8 mouse cellular contexts compared by ENCODE assay signal in genomic region chr3:88152056-88152455, GRCm38 (mm10). TPM values are rescaled to one million over a fixed set of nuclear protein-coding genes. Genes with fewer than 3 reads are reported as not detected.
A peak's percentile ranks its signal among the peaks of the same experiment; 100 is the strongest.
DNase-seq lines count a peak whose midpoint lies in the region; ATAC-seq lines count a peak whose summit lies in the region.

No protein-coding gene starts in this region.

- H3K4me2 ChIP-seq in heart, embryonic 13.5 days = no peak overlapping the region
- H3K4me2 ChIP-seq in forebrain, embryonic 12.5 days = peak overlapping the region; percentile 34
- no peak overlapping the region for H3K4me2 ChIP-seq in kidney, embryonic 15.5 days

- no peak for DNase-seq in heart, postnatal 25 days (ENCODE audit: low spot score)
- DNase-seq in layer of hippocampus, postnatal 10 days (ENCODE audit: low spot score in 2 of 2) = peak; percentile 74 to 79
- peak; percentile 41 for DNase-seq in naive thymus-derived CD4-positive, alpha-beta T cell, adult 2 months (ENCODE audit: low read depth)
- DNase-seq in gastrocnemius, postnatal 4 days (ENCODE audit: low spot score in 2 of 2) = no peak
- DNase-seq in lung, postnatal 36 days = no peak

- peaks cover 92% of the 10 kb centered on the region for H3K4me1 ChIP-seq in heart, embryonic 13.5 days
- H3K4me1 ChIP-seq in forebrain, embryonic 12.5 days = peaks cover 61% of the 10 kb centered on the region
- peaks cover 44% of the 10 kb centered on the region for H3K4me1 ChIP-seq in kidney, embryonic 15.5 days

- 71% methylated on average over 3 of the region's 3 CpGs for WGBS in heart, embryonic 13.5 days
- 31% methylated on average over 3 of the region's 3 CpGs for WGBS in forebrain, embryonic 12.5 days
- 83% methylated on average over 3 of the region's 3 CpGs for WGBS in kidney, embryonic 15.5 days

- no peaks in the 10 kb centered on the region for H3K9me3 ChIP-seq in heart, embryonic 13.5 days
- no peaks in the 10 kb centered on the region for H3K9me3 ChIP-seq in forebrain, embryonic 12.5 days
- no peaks in the 10 kb centered on the region for H3K9me3 ChIP-seq in kidney, embryonic 15.5 days (replicated peaks)

- intact Hi-C loops in heart, postnatal 25 days (cut with DNase I) = no loop called here

- no peak overlapping the region for H3K4me3 ChIP-seq in heart, embryonic 13.5 days
- no peak overlapping the region for H3K4me3 ChIP-seq in forebrain, embryonic 12.5 days (replicated peaks)
- H3K4me3 ChIP-seq in kidney, embryonic 15.5 days (replicated peaks) = no peak overlapping the region

- H3K27me3 ChIP-seq in heart, embryonic 13.5 days (replicated peaks) = no peaks in the 10 kb centered on the region
- H3K27me3 ChIP-seq in forebrain, embryonic 12.5 days = no peaks in the 10 kb centered on the region
- no peaks in the 10 kb centered on the region for H3K27me3 ChIP-seq in kidney, embryonic 15.5 days

- no peak for ATAC-seq in heart, embryonic 13.5 days (ENCODE audit: extremely low read depth, insufficient number of reproducible peaks, low FRiP score, low TSS enrichment)
- ATAC-seq in forebrain, embryonic 12.5 days (ENCODE audit: low FRiP score) = peak; percentile 88
- no peak for ATAC-seq in kidney, embryonic 15.5 days (replicated peaks; ENCODE audit: low FRiP score)

- no peak overlapping the region for H3K9ac ChIP-seq in heart, embryonic 13.5 days
- peak overlapping the region; percentile 26; the same call in 1 of the 2 replicates for H3K9ac ChIP-seq in forebrain, embryonic 12.5 days
- no peak overlapping the region for H3K9ac ChIP-seq in kidney, embryonic 15.5 days

- H3K27ac ChIP-seq in heart, embryonic 13.5 days (replicated peaks) = peak overlapping the region; percentile 100; the same call in 1 of the 2 replicates
- peak overlapping the region; percentile 94 for H3K27ac ChIP-seq in forebrain, embryonic 12.5 days
- H3K27ac ChIP-seq in kidney, embryonic 15.5 days = no peak overlapping the region

- H3K36me3 ChIP-seq in heart, embryonic 13.5 days = peaks cover 23% of the 10 kb centered on the region
- H3K36me3 ChIP-seq in forebrain, embryonic 12.5 days (replicated peaks) = peaks cover 12% of the 10 kb centered on the region
- H3K36me3 ChIP-seq in kidney, embryonic 15.5 days = peaks cover 22% of the 10 kb centered on the region

RNA-seq across cellular contexts. Expression of gene Mef2d, which starts 9.9 kb away (rescaled TPM):
- polyA plus RNA-seq in heart, embryonic 13.5 days (2015; fragmentation: Nextera tagmentation; extraction: Ambion mirVana) = 35.5 and 37.1 TPM in 2 replicates
- total RNA-seq in heart, postnatal 25 days (2021) = 100 to 1,000 TPM; 111 to 122 TPM
- polyA plus RNA-seq in forebrain, embryonic 12.5 days (2016; fragmentation: Nextera tagmentation; extraction: Ambion mirVana) = 17.7 and 20.3 TPM in 2 replicates
- total RNA-seq in layer of hippocampus, postnatal 10 days (2021) = 100 to 1,000 TPM; 125 to 126 TPM
- total RNA-seq in gastrocnemius, postnatal 4 days (2021) = 100 to 1,000 TPM; 160 to 174 TPM
- polyA plus RNA-seq in kidney, embryonic 15.5 days (2015; fragmentation: Nextera tagmentation; extraction: Ambion mirVana) = 18.5 and 21.5 TPM in 2 replicates

Comparison
In these comparisons a context has a peak if more than half of its experiments do, and no peak if none do; other contexts are left out.
1. DNase-seq: peak in layer of hippocampus, postnatal 10 days (2 of 2) and naive thymus-derived CD4-positive, alpha-beta T cell, adult 2 months (single experiment); none in heart, postnatal 25 days (single experiment), gastrocnemius, postnatal 4 days (0 of 2) and lung, postnatal 36 days (single experiment).